Mouse (Mus musculus) spleen, adult 2 months (tissue): ENCODE measurements at regions not wholly inside any gene's neighbourhood (a gene's known extent, or its start where the extent isn't known, plus 50 kb on each side); places are given as distances from the start of the nearest gene placed in this dataset.

Experiments used
- CTCF ChIP-seq: fragments of 200-500 bp; IDR thresholded peaks from 2 replicates; pipeline ENCODE4 v1.5.1; 2011; ENCODE audit warnings: mild to moderate bottlenecking, inconsistent platforms; ENCODE audit not compliant: insufficient read depth, insufficient read length, insufficient replicate concordance; ENCODE audit errors: extremely low read depth
- POLR2A ChIP-seq: fragments of 200-500 bp; IDR thresholded peaks from 2 replicates; pipeline ENCODE4 v1.6.1; 2011; ENCODE audit warnings: low read depth, low read length, inconsistent platforms

GRCm38 (mm10) chr7:79201246-79201645, 52.4 kb upstream of the Mfge8 start:
- TF ChIP-seq CTCF, result no peak
- no peak for TF ChIP-seq POLR2A
